Mouse (Mus musculus) lung, embryonic 14.5 days (tissue): ENCODE results near the gene Tmem44. TPM values are rescaled to one million over a fixed set of nuclear protein-coding genes. Genes with fewer than 3 reads are reported as not detected.

Experiments
- ATAC-seq: fragments of 200-750 bp; cut with Nextera tagmentation; 2 replicates; pipeline ENCODE4 v1.8.0; 2017; ENCODE audit warnings: mild to moderate bottlenecking, moderate TSS enrichment, moderate library complexity; ENCODE audit not compliant: insufficient read depth
- DNase-seq: peaks from one replicate; pipeline ENCODE4 v3.0.0-alpha.2; 2015
- H3K27ac ChIP-seq: fragments of 300-500 bp; sonication (generic); 2 replicates; pipeline ENCODE4 v1.5.1; 2014; ENCODE audit warnings: low read depth, mild to moderate bottlenecking, moderate library complexity
- H3K27me3 ChIP-seq: fragments of 300-500 bp; sonication (generic); 2 replicates; pipeline ENCODE4 v1.6.1; 2014; ENCODE audit warnings: low read length, control low read depth; ENCODE audit not compliant: insufficient read depth
- H3K36me3 ChIP-seq: fragments of 300-500 bp; sonication (generic); 2 replicates; pipeline ENCODE4 v1.6.1; 2014; ENCODE audit warnings: control low read depth; ENCODE audit not compliant: insufficient read depth
- H3K4me1 ChIP-seq: fragments of 300-500 bp; sonication (generic); 2 replicates; pipeline ENCODE4 v1.6.1; 2014; ENCODE audit warnings: antibody characterized with exemption, control low read depth; ENCODE audit not compliant: insufficient read depth
- H3K4me2 ChIP-seq: fragments of 300-500 bp; sonication (generic); 2 replicates; pipeline ENCODE4 v1.6.1; 2014; ENCODE audit warnings: mild to moderate bottlenecking
- H3K4me3 ChIP-seq: fragments of 300-500 bp; sonication (generic); 2 replicates; pipeline ENCODE4 v1.5.1; 2014; ENCODE audit warnings: low read depth, low read length
- H3K9ac ChIP-seq: fragments of 300-500 bp; sonication (generic); 2 replicates; pipeline ENCODE4 v1.6.1; 2014
- H3K9me3 ChIP-seq: fragments of 300-500 bp; sonication (generic); 2 replicates; pipeline ENCODE4 v1.6.1; 2016; ENCODE audit warnings: low read depth, low read length, control low read depth
- CTCF ChIP-seq: IDR thresholded peaks from 2 replicates; pipeline ENCODE4 v1.5.1; 2016; ENCODE audit warnings: antibody characterized with exemption, low read depth
- WGBS: fragments of 180-500 bp; shearing (Covaris S2); extraction: QIAGEN DNeasy Blood & Tissue Kit; methylation state at CpG from one replicate; pipeline ENCODE4 v1.1.7; 2014; 5-methylcytosine and 5-hydroxymethylcytosine counted together
- polyA plus RNA-seq: library from polyadenylated mRNA; unstranded; fragments of >200 nt; fragmentation: Nextera tagmentation; extraction: Ambion mirVana; gene quantifications from 2 replicates; pipeline ENCODE4 v1.2.1, GENCODE M21; 2014

Gene Tmem44
- polyA plus RNA-seq, 1 experiment from 2014 or later: 27.1 TPM

DNA sequence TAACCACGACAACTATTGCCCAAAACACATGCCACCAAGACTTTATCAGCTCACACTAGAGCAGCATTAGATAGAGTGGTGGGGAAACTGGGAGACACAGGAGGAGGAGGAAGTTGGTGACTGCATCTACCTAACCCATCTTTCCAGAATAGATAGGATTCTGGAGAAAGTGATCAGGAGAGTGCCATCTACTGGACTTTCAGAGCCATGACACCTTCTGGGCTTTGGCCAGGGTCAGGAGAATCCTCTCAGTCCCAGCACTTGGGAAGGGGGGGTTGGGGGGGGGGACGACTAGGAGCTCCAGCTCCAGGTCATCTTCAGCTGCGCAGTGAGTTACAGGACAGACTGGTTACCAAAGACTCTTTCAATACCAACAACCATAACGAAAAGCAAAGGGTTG lies 19.8 kb downstream of the Tmem44 start:
- H3K9me3 ChIP-seq: no peaks in the 10 kb centered on the region
- peaks cover 7% of the 10 kb centered on the region; the same call in 1 of the 2 replicates for H3K36me3 ChIP-seq
- H3K4me1 ChIP-seq: 0 out of 2 replicates have a peak, but pooled peaks cover under 1% of the 10 kb centered on the region
- no peak overlapping the region for H3K9ac ChIP-seq
- no peaks in the 10 kb centered on the region for H3K27me3 ChIP-seq
- no peak overlapping the region for H3K27ac ChIP-seq
- H3K4me3 ChIP-seq: no peak overlapping the region
- DNase-seq: peak; percentile 71
- WGBS: 49% methylated on average over 4 of the region's 4 CpGs
- TF ChIP-seq CTCF: peak; percentile 58
- no peak for ATAC-seq
- no peak overlapping the region for H3K4me2 ChIP-seq

DNA sequence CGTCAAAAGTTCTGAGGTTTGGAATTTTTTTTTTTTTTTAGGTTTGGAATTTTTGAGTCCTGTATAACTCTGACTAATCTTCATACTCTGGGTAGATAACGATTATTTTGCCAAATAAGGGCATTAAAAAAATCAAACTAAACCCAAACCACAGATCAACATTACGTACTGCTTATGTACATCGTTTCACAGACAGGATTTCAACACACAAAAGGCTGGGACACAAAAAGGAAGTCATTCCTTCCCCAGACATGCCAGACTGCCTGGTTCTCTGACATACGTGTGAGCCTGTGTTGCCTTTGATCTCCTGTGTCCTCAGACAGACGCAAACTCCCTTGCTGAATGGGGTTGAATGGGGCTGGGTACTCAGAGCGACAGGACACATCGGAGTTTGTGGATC lies 22.3 kb downstream of the Tmem44 start:
- H3K4me3 ChIP-seq: no peak overlapping the region
- no peak overlapping the region for H3K9ac ChIP-seq
- no peaks in the 10 kb centered on the region for H3K27me3 ChIP-seq
- no peaks in the 10 kb centered on the region for H3K4me1 ChIP-seq
- H3K4me2 ChIP-seq: no peak overlapping the region
- DNase-seq: no peak
- peaks cover 13% of the 10 kb centered on the region; the same call in 1 of the 2 replicates for H3K36me3 ChIP-seq
- WGBS: 77% methylated on average over 8 of the region's 8 CpGs
- H3K9me3 ChIP-seq: no peaks in the 10 kb centered on the region
- no peak for TF ChIP-seq CTCF
- no peak overlapping the region for H3K27ac ChIP-seq
- no peak for ATAC-seq

DNA sequence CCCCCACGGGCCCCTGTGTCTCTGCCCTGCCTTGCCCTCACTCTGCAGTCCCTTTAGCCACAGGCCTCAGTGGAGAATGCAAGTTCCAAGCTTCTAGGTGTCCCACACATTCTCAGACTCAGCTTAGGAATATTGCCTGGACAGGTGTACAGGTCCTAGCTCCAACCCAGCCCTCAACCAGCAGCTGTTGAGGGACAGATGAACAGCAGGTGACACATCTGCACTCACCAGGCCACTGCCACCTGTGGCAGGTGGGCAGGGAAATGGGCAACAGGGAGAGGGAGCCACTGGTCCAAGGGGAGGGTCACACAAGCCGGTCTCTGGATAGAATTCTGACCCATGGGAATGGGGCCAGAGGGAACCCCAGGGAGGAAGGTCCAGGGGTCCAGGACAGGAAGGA lies 22.8 kb downstream of the Tmem44 start:
- no peaks in the 10 kb centered on the region for H3K4me1 ChIP-seq
- DNase-seq (no peak), ATAC-seq (no peak)
- H3K4me2 ChIP-seq: no peak overlapping the region
- WGBS: 74% methylated on average over 2 of the region's 2 CpGs
- no peaks in the 10 kb centered on the region for H3K27me3 ChIP-seq
- H3K9me3 ChIP-seq: no peaks in the 10 kb centered on the region
- H3K4me3 ChIP-seq: no peak overlapping the region
- TF ChIP-seq CTCF: no peak
- no peak overlapping the region for H3K27ac ChIP-seq
- peaks cover 13% of the 10 kb centered on the region; the same call in 1 of the 2 replicates for H3K36me3 ChIP-seq
- no peak overlapping the region for H3K9ac ChIP-seq

DNA sequence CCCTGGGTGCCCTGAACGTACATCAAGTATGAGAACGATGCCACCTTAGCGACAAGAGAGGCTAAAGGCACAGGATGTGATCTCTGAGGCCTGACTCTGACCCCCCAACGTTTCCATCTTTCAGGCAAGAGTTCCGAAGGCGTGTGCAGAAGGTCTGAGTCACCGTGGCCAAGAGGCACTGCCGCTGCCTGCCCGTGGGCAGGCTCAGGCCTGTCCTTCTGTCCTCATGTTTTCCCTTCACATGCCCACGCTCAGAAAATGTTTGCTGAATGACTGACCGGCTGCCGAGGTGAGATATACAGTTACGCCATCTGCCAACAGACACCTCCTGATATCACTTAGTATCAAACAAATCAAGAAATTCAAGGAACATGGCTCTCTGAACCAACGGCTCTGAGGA lies 24.9 kb downstream of the Tmem44 start:
- ATAC-seq: no peak
- Histone ChIP-seq H3K9me3 (no peaks in the 10 kb centered on the region), H3K36me3 (peaks cover 20% of the 10 kb centered on the region; the same call in 1 of the 2 replicates), H3K4me1 (no peaks in the 10 kb centered on the region), H3K4me2 (no peak overlapping the region), H3K27ac (no peak overlapping the region), H3K4me3 (no peak overlapping the region), H3K9ac (no peak overlapping the region), H3K27me3 (no peaks in the 10 kb centered on the region)
- DNase-seq: no peak
- 77% methylated on average over 14 of the region's 14 CpGs for WGBS
- TF ChIP-seq CTCF: no peak

DNA sequence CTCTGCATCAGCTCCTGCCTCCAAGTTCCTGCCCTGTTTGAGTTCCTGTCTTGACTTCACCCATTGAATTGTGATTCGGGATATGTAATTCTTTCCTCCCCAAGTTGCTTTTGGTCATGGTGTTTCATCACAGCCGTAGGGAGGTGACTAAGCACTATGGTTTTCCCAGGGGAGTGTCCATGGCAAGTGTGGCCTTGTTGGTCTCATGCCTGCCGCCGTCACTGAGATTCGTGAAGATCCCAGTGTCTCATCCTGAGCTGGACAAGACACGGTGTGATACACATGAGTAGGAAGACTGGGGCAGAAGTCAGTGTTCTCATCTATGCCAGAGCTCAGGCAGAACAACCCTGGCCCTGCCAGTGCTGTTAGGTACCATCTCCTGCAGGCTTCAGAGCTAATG lies 26.2 kb downstream of the Tmem44 start:
- Histone ChIP-seq H3K36me3 (peaks cover 20% of the 10 kb centered on the region; the same call in 1 of the 2 replicates), H3K4me1 (no peaks in the 10 kb centered on the region), H3K9ac (no peak overlapping the region), H3K4me3 (no peak overlapping the region), H3K4me2 (no peak overlapping the region), H3K27ac (no peak overlapping the region), H3K27me3 (no peaks in the 10 kb centered on the region), H3K9me3 (no peaks in the 10 kb centered on the region)
- DNase-seq (no peak), ATAC-seq (no peak)
- 93% methylated on average over 6 of the region's 6 CpGs for WGBS
- TF ChIP-seq CTCF: no peak

DNA sequence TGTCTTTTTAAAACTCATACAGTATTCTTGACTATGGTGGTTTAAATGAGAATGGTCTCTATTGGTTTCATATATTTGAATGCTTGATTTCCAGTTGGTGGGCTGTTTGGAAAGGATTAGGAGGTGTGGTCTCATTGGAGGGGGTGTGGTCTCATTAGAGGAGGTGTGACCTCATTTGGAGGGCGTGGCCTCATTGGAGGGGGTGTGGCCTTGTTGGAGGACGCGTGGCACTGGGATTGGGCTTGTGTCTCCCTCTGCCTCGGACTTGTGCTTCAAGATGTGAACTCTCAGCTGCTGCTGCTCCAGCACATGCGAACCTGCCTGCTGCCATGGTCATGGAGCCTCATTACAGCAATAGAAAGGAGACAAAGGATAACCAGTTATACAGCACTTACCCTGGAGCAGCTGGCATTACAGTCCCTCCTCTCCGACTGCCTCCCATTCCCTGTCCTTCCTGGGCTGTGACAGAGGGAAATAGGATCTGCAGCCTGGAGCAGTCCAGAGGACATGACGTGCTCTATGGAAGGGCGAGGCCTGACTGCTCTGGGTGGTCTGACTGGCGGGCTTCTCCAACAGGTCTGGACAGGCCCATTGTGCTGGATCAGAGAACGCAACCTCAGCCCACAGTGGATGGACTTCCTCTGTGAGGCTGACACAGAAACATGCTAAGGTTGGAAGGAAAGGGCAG lies 28.2 kb downstream of the Tmem44 start:
- no peak for TF ChIP-seq CTCF
- no peaks in the 10 kb centered on the region for H3K9me3 ChIP-seq
- no peak overlapping the region for H3K27ac ChIP-seq
- ATAC-seq (0 out of 2 replicates have a peak, but pooled peaks have one; percentile 26), DNase-seq (no peak)
- WGBS: 64% methylated on average over 10 of the region's 10 CpGs
- H3K27me3 ChIP-seq: no peaks in the 10 kb centered on the region
- H3K4me2 ChIP-seq: no peak overlapping the region
- H3K36me3 ChIP-seq: peaks cover 13% of the 10 kb centered on the region; the same call in 1 of the 2 replicates
- H3K4me1 ChIP-seq: peaks cover 7% of the 10 kb centered on the region; the same call in 1 of the 2 replicates
- H3K9ac ChIP-seq: no peak overlapping the region
- H3K4me3 ChIP-seq: no peak overlapping the region

DNA sequence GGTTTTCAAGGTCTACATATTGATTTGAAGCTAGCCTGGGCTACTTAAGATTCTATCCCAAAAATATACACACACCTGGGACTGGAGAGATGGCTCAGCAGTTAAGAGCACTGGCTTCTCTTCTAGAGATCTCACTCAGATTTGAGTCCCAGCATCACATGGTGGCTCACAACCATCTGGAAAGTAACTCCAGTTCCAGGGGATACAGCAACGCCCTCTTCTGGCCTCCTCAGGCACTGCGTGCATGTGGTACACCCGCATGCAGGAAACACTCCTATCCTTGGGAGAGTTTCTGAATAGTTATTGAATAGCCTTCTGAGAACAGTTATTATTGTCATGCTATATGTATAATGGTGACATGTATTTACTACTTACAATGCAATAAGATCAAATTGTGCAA lies 29.5 kb downstream of the Tmem44 start:
- ATAC-seq (no peak), DNase-seq (no peak)
- no peak overlapping the region for H3K9ac ChIP-seq
- H3K27ac ChIP-seq: no peak overlapping the region
- H3K27me3 ChIP-seq: no peaks in the 10 kb centered on the region
- H3K4me3 ChIP-seq: no peak overlapping the region
- H3K36me3 ChIP-seq: peaks cover 13% of the 10 kb centered on the region; the same call in 1 of the 2 replicates
- H3K4me2 ChIP-seq: no peak overlapping the region
- H3K9me3 ChIP-seq: no peaks in the 10 kb centered on the region
- H3K4me1 ChIP-seq: peaks cover 7% of the 10 kb centered on the region; the same call in 1 of the 2 replicates
- peak; percentile 33; the same call in 1 of the 2 replicates for TF ChIP-seq CTCF
- WGBS: 61% methylated on average over 3 of the region's 3 CpGs
